Mouse (Mus musculus): ENCODE measurements around the gene Mrvi1. TPM values are rescaled to one million over a fixed set of nuclear protein-coding genes. Genes with fewer than 3 reads are reported as not detected.
A peak's percentile ranks its signal among the peaks of the same experiment; 100 is the strongest.
"Not testable (repeated sequence)": the region's sequence is repeated elsewhere in the genome, so short reads cannot be mapped to it uniquely, and the experiment has no call there.

The Mrvi1 gene
- polyA plus RNA-seq, 1 experiment from 2014 or later, result 23.1 TPM

DNA sequence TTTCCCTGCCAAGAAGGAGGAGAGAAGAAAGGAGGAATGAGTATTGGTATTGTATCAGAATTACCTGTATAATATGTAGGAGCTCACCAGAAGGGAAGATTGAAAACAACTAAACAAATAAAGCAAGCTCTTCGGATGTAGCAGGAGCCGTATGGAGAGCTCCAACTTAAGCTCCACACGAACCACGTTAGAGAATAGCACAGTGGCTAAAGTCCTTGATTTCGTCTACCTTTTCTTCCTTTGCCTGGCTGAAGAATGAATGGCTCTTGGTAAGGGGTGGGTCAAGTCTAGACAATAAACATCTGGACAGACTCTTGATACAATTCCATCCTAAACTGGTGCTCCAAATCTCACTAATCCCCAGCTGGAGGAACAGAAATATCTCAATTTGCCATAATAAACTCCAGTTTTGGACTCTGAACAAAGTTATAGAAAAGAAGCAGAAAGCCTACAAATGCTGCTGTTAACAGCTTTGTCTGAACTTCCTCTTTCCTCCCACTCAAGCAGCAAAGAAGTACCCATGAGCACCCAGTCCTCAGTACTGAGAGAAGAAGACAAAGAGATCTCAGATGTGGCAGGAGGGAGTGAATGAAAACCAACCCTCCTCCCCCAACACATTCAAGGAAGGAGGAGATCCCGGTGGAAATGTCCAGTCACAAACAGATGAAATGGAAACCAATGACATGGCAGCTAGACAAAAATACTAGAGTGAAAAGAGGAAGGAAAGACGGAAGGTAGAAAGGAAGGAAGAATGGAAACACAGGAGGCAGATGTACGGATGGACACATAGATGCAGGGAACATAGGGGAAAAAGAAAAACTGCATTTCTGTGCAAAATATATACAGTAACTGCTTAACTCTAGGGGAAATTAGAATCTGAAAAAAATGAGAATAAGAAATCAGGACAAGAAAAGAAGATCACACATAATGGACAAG, 73.8 kb downstream of the Mrvi1 start:
- Histone ChIP-seq H3K36me3 (ENCODE audit: control insufficient read depth, insufficient read depth, low read length) (no peaks in the 10 kb centered on the region), H3K4me3 (replicated peaks; ENCODE audit: low read length) (no peak overlapping the region), H3K9ac (ENCODE audit: low read length) (no peak overlapping the region), H3K4me2 (ENCODE audit: low read depth, low read length) (no peak overlapping the region), H3K27ac (ENCODE audit: low read length) (no peak overlapping the region), H3K9me3 (replicated peaks; ENCODE audit: control insufficient read depth, low read length) (no peaks in the 10 kb centered on the region), H3K4me1 (ENCODE audit: control insufficient read depth, insufficient read depth, low read length) (0 out of 2 replicates have a peak, but pooled peaks cover 5% of the 10 kb centered on the region), H3K27me3 (ENCODE audit: control insufficient read depth, insufficient read depth, low read length) (no peaks in the 10 kb centered on the region)
- WGBS, result 68% methylated on average over 8 of the region's 8 CpGs
- no peak for ATAC-seq (ENCODE audit: insufficient read depth, low FRiP score)

DNA sequence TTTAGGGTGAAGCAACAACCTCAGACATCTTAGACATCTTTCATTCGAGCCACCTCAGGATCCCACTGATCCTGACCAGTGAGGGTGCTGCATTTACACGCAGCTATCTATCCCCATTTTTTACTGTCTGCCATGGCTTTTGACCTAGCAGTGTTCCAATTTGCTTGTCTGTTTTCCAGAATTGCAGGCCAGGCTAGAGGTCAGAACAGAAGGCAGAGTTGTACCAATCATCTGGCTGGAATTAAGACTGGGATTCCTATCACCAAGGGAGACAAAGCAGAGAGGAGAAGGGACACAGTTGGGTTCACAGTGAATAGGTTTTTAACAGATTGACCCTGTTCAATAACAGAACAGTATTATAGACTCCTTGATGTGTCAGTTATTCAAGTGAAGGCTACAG, 75.7 kb downstream of the Mrvi1 start:
- Histone ChIP-seq H3K4me2 (ENCODE audit: low read depth, low read length) (no peak overlapping the region), H3K27ac (ENCODE audit: low read length) (no peak overlapping the region), H3K27me3 (ENCODE audit: control insufficient read depth, insufficient read depth, low read length) (no peaks in the 10 kb centered on the region), H3K9me3 (replicated peaks; ENCODE audit: control insufficient read depth, low read length) (no peaks in the 10 kb centered on the region), H3K9ac (ENCODE audit: low read length) (no peak overlapping the region), H3K4me3 (replicated peaks; ENCODE audit: low read length) (no peak overlapping the region), H3K4me1 (ENCODE audit: control insufficient read depth, insufficient read depth, low read length) (0 out of 2 replicates have a peak, but pooled peaks cover 5% of the 10 kb centered on the region), H3K36me3 (ENCODE audit: control insufficient read depth, insufficient read depth, low read length) (no peaks in the 10 kb centered on the region)
- no peak for ATAC-seq (ENCODE audit: insufficient read depth, low FRiP score)
- WGBS, result 82% methylated on average over 2 of the region's 2 CpGs

DNA sequence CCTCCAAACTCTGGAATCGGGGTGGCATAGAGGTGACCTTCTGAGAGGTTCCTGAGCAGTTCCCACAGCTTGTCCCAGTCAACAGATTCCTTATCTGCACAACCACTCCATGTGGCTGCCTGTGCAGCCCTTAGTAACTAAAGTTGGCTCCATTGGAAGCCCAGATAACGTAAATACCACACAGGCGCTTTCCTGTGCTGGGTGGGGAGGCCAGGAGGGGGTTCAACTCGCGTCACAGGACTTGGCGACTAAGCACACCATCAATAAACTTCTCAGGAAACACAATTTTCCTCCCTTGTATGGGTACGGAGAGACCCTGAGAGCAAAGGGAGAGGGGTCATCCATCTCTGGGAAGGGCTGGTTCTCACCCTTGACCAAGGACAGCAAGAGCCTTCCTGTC, 79.0 kb downstream of the Mrvi1 start:
- Histone ChIP-seq H3K4me1 (ENCODE audit: control insufficient read depth, insufficient read depth, low read length) (0 out of 2 replicates have a peak, but pooled peaks cover 3% of the 10 kb centered on the region), H3K27ac (ENCODE audit: low read length) (no peak overlapping the region), H3K36me3 (ENCODE audit: control insufficient read depth, insufficient read depth, low read length) (no peaks in the 10 kb centered on the region), H3K4me2 (ENCODE audit: low read depth, low read length) (no peak overlapping the region), H3K4me3 (replicated peaks; ENCODE audit: low read length) (no peak overlapping the region), H3K9ac (ENCODE audit: low read length) (no peak overlapping the region), H3K27me3 (ENCODE audit: control insufficient read depth, insufficient read depth, low read length) (no peaks in the 10 kb centered on the region), H3K9me3 (replicated peaks; ENCODE audit: control insufficient read depth, low read length) (no peaks in the 10 kb centered on the region)
- WGBS, result 57% methylated on average over 7 of the region's 7 CpGs
- ATAC-seq (ENCODE audit: insufficient read depth, low FRiP score), result peak; percentile 53; the same call in 1 of the 2 replicates

DNA sequence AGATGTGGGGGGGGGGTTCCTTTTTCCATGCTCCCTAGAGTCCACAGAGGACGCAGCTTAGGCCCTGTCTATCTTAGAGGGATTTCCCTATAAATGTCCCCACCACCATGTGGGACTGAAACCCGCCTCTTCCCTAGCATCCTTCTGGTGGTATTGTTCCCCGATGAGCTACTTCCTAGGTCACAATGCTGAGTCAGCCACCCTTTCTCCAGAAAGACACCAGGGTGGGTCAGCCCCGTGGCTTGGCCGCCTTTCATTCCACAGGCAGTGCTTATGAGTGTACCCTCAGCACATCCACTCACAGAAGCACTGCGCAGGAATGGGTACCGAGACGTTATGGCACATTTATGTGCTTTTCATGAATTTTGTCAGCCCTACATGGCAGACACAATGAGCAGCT, 85.1 kb downstream of the Mrvi1 start:
- Histone ChIP-seq H3K9ac (ENCODE audit: low read length) (no peak overlapping the region), H3K36me3 (ENCODE audit: control insufficient read depth, insufficient read depth, low read length) (no peaks in the 10 kb centered on the region), H3K4me2 (ENCODE audit: low read depth, low read length) (no peak overlapping the region), H3K4me1 (ENCODE audit: control insufficient read depth, insufficient read depth, low read length) (peaks cover 10% of the 10 kb centered on the region), H3K27ac (ENCODE audit: low read length) (no peak overlapping the region), H3K4me3 (replicated peaks; ENCODE audit: low read length) (no peak overlapping the region), H3K9me3 (replicated peaks; ENCODE audit: control insufficient read depth, low read length) (no peaks in the 10 kb centered on the region), H3K27me3 (ENCODE audit: control insufficient read depth, insufficient read depth, low read length) (no peaks in the 10 kb centered on the region)
- WGBS, result 89% methylated on average over 8 of the region's 8 CpGs
- ATAC-seq (ENCODE audit: insufficient read depth, low FRiP score), result no peak

DNA sequence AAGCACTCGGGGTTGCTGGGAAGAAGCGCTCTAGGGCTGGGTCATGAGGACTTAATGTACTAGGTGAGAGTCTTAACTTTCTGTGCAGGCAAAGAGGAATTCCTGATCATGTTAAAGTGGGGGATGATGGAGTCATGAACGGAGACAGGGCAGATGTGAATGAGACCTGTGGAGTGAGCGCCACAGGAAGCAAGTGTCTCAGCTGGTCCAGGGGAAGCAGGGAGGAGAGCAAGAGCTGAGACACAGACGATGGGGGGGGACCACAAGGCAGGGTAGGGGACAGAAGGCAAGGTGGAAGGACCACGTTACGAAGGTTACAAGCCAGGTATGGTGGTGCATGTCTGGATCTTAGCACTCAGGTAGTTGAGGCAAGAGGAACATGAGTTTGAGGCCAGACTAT, 85.8 kb downstream of the Mrvi1 start:
- H3K4me2 ChIP-seq (ENCODE audit: low read depth, low read length), result no peak overlapping the region
- no peak overlapping the region for H3K27ac ChIP-seq (ENCODE audit: low read length)
- WGBS, result 88% methylated on average over 7 of the region's 7 CpGs
- H3K27me3 ChIP-seq (ENCODE audit: control insufficient read depth, insufficient read depth, low read length), result no peaks in the 10 kb centered on the region
- peaks cover 10% of the 10 kb centered on the region for H3K4me1 ChIP-seq (ENCODE audit: control insufficient read depth, insufficient read depth, low read length)
- H3K9ac ChIP-seq (ENCODE audit: low read length), result no peak overlapping the region
- no peak overlapping the region for H3K4me3 ChIP-seq (replicated peaks; ENCODE audit: low read length)
- H3K9me3 ChIP-seq (replicated peaks; ENCODE audit: control insufficient read depth, low read length), result no peaks in the 10 kb centered on the region
- ATAC-seq (ENCODE audit: insufficient read depth, low FRiP score), result no peak
- H3K36me3 ChIP-seq (ENCODE audit: control insufficient read depth, insufficient read depth, low read length), result no peaks in the 10 kb centered on the region

DNA sequence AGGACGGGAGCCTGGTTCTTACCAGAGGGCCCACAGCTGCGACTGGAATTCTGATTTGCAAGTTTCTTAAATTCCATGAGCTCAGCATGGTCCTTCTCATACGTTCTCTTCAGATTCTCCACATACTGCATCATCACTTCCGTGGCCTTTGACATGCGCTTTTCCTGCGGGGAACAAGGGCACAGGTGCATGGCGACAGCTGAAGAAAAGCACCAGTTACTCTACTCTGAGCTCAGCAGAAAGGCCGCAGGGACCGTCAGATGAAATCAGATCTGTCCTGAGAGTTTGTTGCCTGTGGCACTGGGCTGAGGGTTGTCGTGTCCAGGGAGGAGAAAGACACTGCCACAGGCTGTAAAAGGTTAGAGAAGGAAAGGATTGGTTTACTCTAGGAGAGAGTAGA, 86.5 kb downstream of the Mrvi1 start:
- not testable (repeated sequence) for H3K9ac ChIP-seq (ENCODE audit: low read length); H3K27ac ChIP-seq (ENCODE audit: low read length); H3K4me2 ChIP-seq (ENCODE audit: low read depth, low read length); H3K9me3 ChIP-seq (replicated peaks; ENCODE audit: control insufficient read depth, low read length); H3K4me3 ChIP-seq (replicated peaks; ENCODE audit: low read length); H3K4me1 ChIP-seq (ENCODE audit: control insufficient read depth, insufficient read depth, low read length); ATAC-seq (ENCODE audit: insufficient read depth, low FRiP score); H3K36me3 ChIP-seq (ENCODE audit: control insufficient read depth, insufficient read depth, low read length); H3K27me3 ChIP-seq (ENCODE audit: control insufficient read depth, insufficient read depth, low read length)
- 76% methylated on average over 10 of the region's 10 CpGs for WGBS

DNA sequence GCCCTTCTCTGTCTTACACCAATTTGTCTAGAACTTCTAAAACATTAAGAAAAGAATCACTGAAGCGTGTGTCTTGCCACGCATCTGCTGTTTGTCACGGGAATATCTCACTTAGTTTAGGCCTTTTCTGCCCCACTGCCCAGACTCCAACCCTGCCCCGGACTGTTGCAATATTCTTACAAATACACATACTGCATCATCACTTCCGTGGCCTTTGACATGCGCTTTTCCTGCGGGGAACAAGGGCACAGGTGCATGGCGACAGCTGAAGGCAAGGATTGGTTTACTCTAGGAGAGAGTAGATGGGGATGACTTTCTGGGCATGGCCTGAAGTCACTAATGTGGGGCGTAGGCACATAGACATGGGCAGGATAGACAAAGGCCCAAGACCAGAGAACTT, 87.6 kb downstream of the Mrvi1 start:
- no peak overlapping the region for H3K4me2 ChIP-seq (ENCODE audit: low read depth, low read length)

DNA sequence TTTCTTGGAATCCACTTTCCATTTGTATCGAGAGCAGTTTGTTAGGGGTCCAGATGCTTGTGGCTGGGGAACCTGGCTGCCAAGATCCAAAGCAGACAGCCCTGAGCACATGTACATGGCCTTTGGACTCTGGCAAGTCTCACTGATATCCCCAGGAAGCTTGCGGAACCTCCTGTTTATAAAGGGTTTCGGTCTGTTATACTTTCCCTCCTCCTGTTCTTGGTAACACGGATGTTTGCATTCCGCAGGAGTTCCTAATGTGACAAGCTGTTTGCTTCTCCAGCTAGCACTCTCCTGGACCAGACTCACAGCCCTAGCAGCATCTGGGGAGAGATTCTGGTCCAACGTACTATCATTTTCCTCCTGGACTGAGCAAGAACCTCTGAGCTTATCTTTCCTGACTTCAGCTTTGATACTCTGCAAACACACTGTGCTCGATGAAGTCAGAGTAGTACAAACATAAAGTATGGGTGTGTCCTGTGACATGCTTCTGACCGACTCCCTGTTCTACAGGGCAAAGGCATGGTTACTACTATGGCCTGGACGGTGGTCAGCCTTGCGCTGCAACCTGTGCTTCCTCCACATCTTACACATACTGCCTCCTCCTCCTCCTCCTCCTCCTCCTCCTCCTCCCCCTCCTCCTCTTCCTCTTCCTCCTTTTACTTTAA, 88.2 kb downstream of the Mrvi1 start:
- H3K9me3 ChIP-seq (replicated peaks; ENCODE audit: control insufficient read depth, low read length), result no peaks in the 10 kb centered on the region
- no peak overlapping the region; the same call in 1 of the 2 replicates for H3K4me3 ChIP-seq (replicated peaks; ENCODE audit: low read length)
- H3K27me3 ChIP-seq (ENCODE audit: control insufficient read depth, insufficient read depth, low read length), result no peaks in the 10 kb centered on the region
- peaks cover 10% of the 10 kb centered on the region for H3K4me1 ChIP-seq (ENCODE audit: control insufficient read depth, insufficient read depth, low read length)
- H3K4me2 ChIP-seq (ENCODE audit: low read depth, low read length), result peak overlapping the region; percentile 25; the same call in 1 of the 2 replicates
- peak; percentile 88 for ATAC-seq (ENCODE audit: insufficient read depth, low FRiP score)
- 21% methylated on average over 10 of the region's 10 CpGs for WGBS
- H3K36me3 ChIP-seq (ENCODE audit: control insufficient read depth, insufficient read depth, low read length), result no peaks in the 10 kb centered on the region
- no peak overlapping the region for H3K9ac ChIP-seq (ENCODE audit: low read length)
- peak overlapping the region; percentile 79 for H3K27ac ChIP-seq (ENCODE audit: low read length)

More for the DNA sequence above, 87.6 kb downstream of the Mrvi1 start:
- Histone ChIP-seq H3K36me3 (ENCODE audit: control insufficient read depth, insufficient read depth, low read length) (no peaks in the 10 kb centered on the region), H3K27me3 (ENCODE audit: control insufficient read depth, insufficient read depth, low read length) (no peaks in the 10 kb centered on the region), H3K9ac (ENCODE audit: low read length) (no peak overlapping the region), H3K4me1 (ENCODE audit: control insufficient read depth, insufficient read depth, low read length) (peaks cover 10% of the 10 kb centered on the region), H3K4me3 (replicated peaks; ENCODE audit: low read length) (no peak overlapping the region), H3K9me3 (replicated peaks; ENCODE audit: control insufficient read depth, low read length) (no peaks in the 10 kb centered on the region), H3K27ac (ENCODE audit: low read length) (peak overlapping the region; percentile 79; the same call in 1 of the 2 replicates)
- WGBS, result 75% methylated on average over 9 of the region's 9 CpGs
- ATAC-seq (ENCODE audit: insufficient read depth, low FRiP score), result no peak

DNA sequence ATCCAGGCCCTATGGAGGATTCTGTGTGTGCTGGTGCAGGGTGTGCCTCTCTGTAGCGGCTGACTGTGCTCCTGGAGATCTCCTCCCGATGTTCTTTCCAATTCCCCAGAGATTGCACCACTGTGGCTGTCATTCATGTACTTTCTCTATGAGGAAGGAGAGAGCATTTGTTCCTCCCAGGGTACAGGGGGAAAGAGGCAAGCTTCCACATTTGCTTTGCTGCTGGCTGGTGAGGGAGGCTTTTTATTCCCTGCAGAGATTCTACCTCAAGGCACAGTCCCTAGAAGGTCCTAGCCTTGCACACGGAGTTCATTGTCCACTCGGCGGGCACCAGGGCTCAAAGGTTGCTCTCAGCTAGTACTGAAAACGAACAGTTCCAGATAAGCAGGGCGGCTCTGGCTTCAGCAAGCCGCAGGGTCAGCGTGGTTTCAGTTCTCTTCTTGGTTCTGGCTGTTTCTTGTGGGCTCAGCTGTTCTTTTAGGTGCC, 90.7 kb downstream of the Mrvi1 start:
- WGBS, result 52% methylated on average over 9 of the region's 9 CpGs
- Histone ChIP-seq H3K4me1 (ENCODE audit: control insufficient read depth, insufficient read depth, low read length) (peaks cover 10% of the 10 kb centered on the region), H3K9ac (ENCODE audit: low read length) (no peak overlapping the region; the same call in 1 of the 2 replicates), H3K4me2 (ENCODE audit: low read depth, low read length) (peak overlapping the region; percentile 10; the same call in 1 of the 2 replicates), H3K4me3 (replicated peaks; ENCODE audit: low read length) (no peak overlapping the region), H3K27me3 (ENCODE audit: control insufficient read depth, insufficient read depth, low read length) (no peaks in the 10 kb centered on the region), H3K36me3 (ENCODE audit: control insufficient read depth, insufficient read depth, low read length) (no peaks in the 10 kb centered on the region), H3K9me3 (replicated peaks; ENCODE audit: control insufficient read depth, low read length) (no peaks in the 10 kb centered on the region), H3K27ac (ENCODE audit: low read length) (peak overlapping the region; percentile 82)
- no peak for ATAC-seq (ENCODE audit: insufficient read depth, low FRiP score)
